Mouse (Mus musculus) liver, embryonic 14.5 days (tissue): ENCODE measurements at regions not wholly inside any gene's neighbourhood (a gene's known extent, or its start where the extent isn't known, plus 50 kb on each side); places are given as distances from the start of the nearest gene placed in this dataset.

Experiments
- ATAC-seq: fragments of 200-750 bp; cut with Nextera tagmentation; 2 replicates; pipeline ENCODE4 v1.8.0; 2017; ENCODE audit warnings: moderate number of reproducible peaks, mild to moderate bottlenecking, moderate library complexity; ENCODE audit not compliant: insufficient read depth
- DNase-seq, 3 experiments: peaks; one replicate each; pipeline ENCODE4 v3.0.0-alpha.2; 2012 to 2013; ENCODE audit warnings: low read depth in 3 of 3, low spot score in 3 of 3
- H3K27ac ChIP-seq: fragments of 300-500 bp; sonication (generic); 2 replicates; pipeline ENCODE4 v1.5.1; 2014; ENCODE audit warnings: moderate library complexity, mild to moderate bottlenecking, control low read depth, inconsistent platforms
- H3K27me3 ChIP-seq: fragments of 300-500 bp; sonication (generic); 2 replicates; pipeline ENCODE4 v1.6.1; 2014; ENCODE audit warnings: mild to moderate bottlenecking, low read length, moderate library complexity; ENCODE audit not compliant: control insufficient read depth, insufficient read depth
- H3K36me3 ChIP-seq: fragments of 300-500 bp; sonication (generic); replicated peaks from 2 replicates; pipeline ENCODE4 v1.6.1; 2014; ENCODE audit warnings: low read depth; ENCODE audit not compliant: control insufficient read depth, insufficient read depth
- H3K4me1 ChIP-seq, 2 experiments: fragments of 200-500 bp in 1 of 2; fragments of 300-500 bp in 1 of 2; sonication (generic) in 1 of 2; replicated peaks; 2 replicates each; pipeline ENCODE4 v1.6.1; 2012 to 2014; ENCODE audit warnings: antibody characterized with exemption in 1 of 2, inconsistent platforms in 1 of 2, low read length in 1 of 2; ENCODE audit not compliant: control insufficient read depth in 2 of 2, insufficient read depth in 2 of 2
- H3K4me2 ChIP-seq: fragments of 300-500 bp; sonication (generic); 2 replicates; pipeline ENCODE4 v1.6.1; 2014; ENCODE audit warnings: low read depth, mild to moderate bottlenecking, control low read depth, moderate library complexity
- H3K4me3 ChIP-seq, 2 experiments: fragments of 200-500 bp in 1 of 2; fragments of 300-500 bp in 1 of 2; sonication (generic) in 1 of 2; 2 replicates each; pipeline ENCODE4 v1.5.1; 2012 to 2014; ENCODE audit warnings: low read depth in 2 of 2, low read length in 2 of 2, mild to moderate bottlenecking in 2 of 2, control low read depth in 1 of 2, inconsistent platforms in 1 of 2, moderate library complexity in 1 of 2; ENCODE audit not compliant: insufficient read depth in 1 of 2
- H3K9ac ChIP-seq: fragments of 300-500 bp; sonication (generic); replicated peaks from 2 replicates; pipeline ENCODE4 v1.6.1; 2014; ENCODE audit warnings: mild to moderate bottlenecking, control low read depth, moderate library complexity
- H3K9me3 ChIP-seq: fragments of 300-500 bp; sonication (generic); 2 replicates; pipeline ENCODE4 v1.6.1; 2016; ENCODE audit warnings: low read length, mixed read lengths; ENCODE audit not compliant: control insufficient read depth
- CTCF ChIP-seq: IDR thresholded peaks from 2 replicates; pipeline ENCODE4 v1.5.1; 2016; ENCODE audit warnings: antibody characterized with exemption, low read depth, control low read depth
- EP300 ChIP-seq: IDR thresholded peaks from 2 replicates; pipeline ENCODE4 v1.6.1; 2016; ENCODE audit warnings: antibody characterized with exemption, low read depth
- WGBS: fragments of 180-500 bp; shearing (Covaris S2); extraction: QIAGEN DNeasy Blood & Tissue Kit; methylation state at CpG from one replicate; pipeline ENCODE4 v1.1.7; 2014; ENCODE audit not compliant: insufficient replicate concordance; 5-methylcytosine and 5-hydroxymethylcytosine counted together

DNA sequence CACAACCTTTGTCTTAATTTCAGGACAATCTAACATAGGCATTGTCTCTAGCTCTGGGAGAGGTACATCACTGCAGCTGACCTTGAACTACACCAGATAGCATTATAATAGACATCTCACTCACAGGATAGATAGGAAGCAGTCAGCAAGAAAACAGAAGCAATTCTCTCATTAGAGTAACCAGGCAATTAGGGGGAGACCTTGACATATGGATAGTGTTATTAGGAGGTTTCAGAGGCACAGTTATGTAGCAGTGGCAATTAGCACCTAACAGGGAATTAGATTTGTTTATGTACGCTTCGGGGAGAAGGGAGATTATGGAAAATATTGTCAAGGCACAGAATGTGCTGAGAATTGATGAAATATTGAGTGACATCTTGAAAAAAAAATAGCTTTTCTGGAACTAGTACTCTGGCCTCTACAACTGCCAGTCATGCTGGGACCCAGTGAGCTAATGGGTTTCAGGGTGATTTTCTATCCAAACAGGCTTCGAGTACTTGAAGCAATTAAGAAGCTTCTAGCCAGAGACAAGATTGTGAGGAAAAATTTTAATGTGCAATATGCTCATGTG lies 216.8 kb upstream of the Aco1 start:
- Histone ChIP-seq H3K36me3 (no peaks in the 10 kb centered on the region), H3K4me1 (no peaks in the 10 kb centered on the region), H3K4me3 (no peak overlapping the region), H3K27me3 (no peaks in the 10 kb centered on the region), H3K9ac (no peak overlapping the region), H3K9me3 (no peaks in the 10 kb centered on the region), H3K4me2 (no peak overlapping the region), H3K27ac (no peak overlapping the region)
- ATAC-seq = no peak
- TF ChIP-seq CTCF (no peak), EP300 (no peak)
- DNase-seq = no peak
- 62% methylated on average over 3 of the region's 3 CpGs for WGBS

DNA sequence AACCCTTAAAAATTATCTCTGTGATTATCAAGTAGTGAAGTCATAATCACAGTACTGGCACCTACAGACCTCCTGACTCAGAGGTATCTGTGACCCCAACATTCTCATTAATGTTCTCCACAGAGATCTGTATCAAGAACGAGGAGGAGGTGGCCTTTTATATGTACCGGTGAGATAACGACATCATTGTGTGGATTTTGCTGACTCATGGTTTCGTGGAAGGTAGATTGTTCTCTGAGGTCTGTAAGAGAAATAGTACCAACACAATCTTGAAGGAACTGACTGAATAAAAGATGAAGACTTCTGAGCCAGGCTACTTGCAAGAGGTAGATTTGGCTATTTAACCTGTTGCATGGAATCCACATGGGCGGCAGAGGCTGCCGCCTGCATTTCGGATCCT lies 216.3 kb upstream of the Aco1 start:
- TF ChIP-seq CTCF (no peak), EP300 (no peak)
- Histone ChIP-seq H3K4me3 (no peak overlapping the region), H3K4me2 (no peak overlapping the region), H3K9ac (no peak overlapping the region), H3K27me3 (no peaks in the 10 kb centered on the region), H3K36me3 (no peaks in the 10 kb centered on the region), H3K9me3 (no peaks in the 10 kb centered on the region), H3K27ac (no peak overlapping the region), H3K4me1 (no peaks in the 10 kb centered on the region)
- ATAC-seq (no peak), DNase-seq (no peak)
- 75% methylated on average over 7 of the region's 7 CpGs for WGBS

DNA sequence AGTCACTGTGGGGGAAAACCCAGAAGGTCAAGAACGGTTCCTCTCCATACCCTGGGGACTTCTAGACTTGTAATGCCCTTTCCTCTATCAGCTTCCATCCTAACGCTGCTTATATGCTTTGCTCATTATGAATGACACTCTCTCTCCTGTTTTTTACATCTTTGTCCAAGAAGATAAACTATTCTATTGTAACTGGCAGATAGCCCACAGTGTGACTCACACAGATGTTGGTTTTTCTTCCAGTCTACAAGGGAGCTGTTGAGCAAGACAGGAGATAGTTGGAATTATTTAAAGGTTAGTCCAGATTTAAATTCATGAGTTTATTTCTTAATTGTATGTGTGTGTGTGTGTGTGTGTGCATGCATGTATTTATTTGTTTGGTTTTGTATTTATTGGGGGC lies 214.4 kb upstream of the Aco1 start:
- Histone ChIP-seq H3K4me2 (no peak overlapping the region), H3K27me3 (no peaks in the 10 kb centered on the region), H3K27ac (no peak overlapping the region), H3K4me1 (no peaks in the 10 kb centered on the region), H3K9ac (no peak overlapping the region), H3K9me3 (no peaks in the 10 kb centered on the region), H3K36me3 (no peaks in the 10 kb centered on the region), H3K4me3 (no peak overlapping the region)
- ATAC-seq (no peak), DNase-seq (no peak)
- no peak for TF ChIP-seq CTCF
- TF ChIP-seq EP300 = no peak
- WGBS = 59% methylated on average over 2 of the region's 2 CpGs

DNA sequence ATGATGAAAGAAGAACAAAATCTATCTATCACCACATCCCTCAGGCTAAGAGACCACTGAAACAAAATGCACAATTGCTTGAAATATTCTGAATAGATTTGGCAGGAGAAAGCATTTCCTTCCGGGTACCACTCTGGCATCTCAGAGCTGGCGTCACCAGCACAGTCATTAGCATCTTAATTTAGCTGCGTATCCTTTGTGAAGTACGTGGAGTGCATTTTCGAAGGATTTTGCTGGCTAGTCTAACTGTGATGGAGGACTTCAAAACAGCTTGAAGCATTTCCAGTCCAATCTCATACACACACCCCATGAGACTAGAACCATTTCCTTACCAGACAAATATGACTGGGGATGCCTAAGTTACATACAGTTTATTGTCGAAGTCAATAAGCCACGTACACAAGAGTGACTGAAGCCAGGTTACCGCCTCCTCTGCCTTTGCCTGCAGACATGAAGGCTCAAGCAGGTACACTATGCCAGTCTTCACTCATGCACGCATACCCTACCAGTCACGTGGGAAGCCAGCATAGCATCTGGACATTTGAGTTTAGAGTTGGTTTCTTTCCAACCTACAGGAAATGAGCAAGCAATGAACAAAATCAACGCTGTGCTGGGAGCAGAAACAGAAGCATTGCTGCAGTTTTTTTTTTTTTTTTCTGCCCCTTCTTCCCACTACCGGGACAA lies 208.7 kb upstream of the Aco1 start:
- no peak for ATAC-seq
- no peaks in the 10 kb centered on the region for H3K27me3 ChIP-seq
- DNase-seq = no peak
- no peak for TF ChIP-seq CTCF
- no peak for TF ChIP-seq EP300
- H3K4me2 ChIP-seq = no peak overlapping the region
- no peak overlapping the region for H3K9ac ChIP-seq
- 68% methylated on average over 12 of the region's 12 CpGs for WGBS
- no peak overlapping the region for H3K4me3 ChIP-seq
- no peaks in the 10 kb centered on the region for H3K4me1 ChIP-seq
- no peak overlapping the region for H3K27ac ChIP-seq
- H3K9me3 ChIP-seq = no peaks in the 10 kb centered on the region
- H3K36me3 ChIP-seq = no peaks in the 10 kb centered on the region

- TF ChIP-seq EP300 = no peak
- TF ChIP-seq CTCF = no peak
- Histone ChIP-seq H3K4me1 (no peaks in the 10 kb centered on the region), H3K27ac (no peak overlapping the region), H3K9ac (no peak overlapping the region), H3K4me2 (no peak overlapping the region), H3K36me3 (no peaks in the 10 kb centered on the region), H3K4me3 (no peak overlapping the region), H3K9me3 (no peaks in the 10 kb centered on the region), H3K27me3 (no peaks in the 10 kb centered on the region)
- no peak for DNase-seq
- WGBS = 69% methylated on average over 3 of the region's 3 CpGs
- no peak for ATAC-seq
Observed at GRCm38 (mm10) chr4:39958687-39959086, 184.2 kb upstream of the Aco1 start.
